In the genomic region with DNA sequence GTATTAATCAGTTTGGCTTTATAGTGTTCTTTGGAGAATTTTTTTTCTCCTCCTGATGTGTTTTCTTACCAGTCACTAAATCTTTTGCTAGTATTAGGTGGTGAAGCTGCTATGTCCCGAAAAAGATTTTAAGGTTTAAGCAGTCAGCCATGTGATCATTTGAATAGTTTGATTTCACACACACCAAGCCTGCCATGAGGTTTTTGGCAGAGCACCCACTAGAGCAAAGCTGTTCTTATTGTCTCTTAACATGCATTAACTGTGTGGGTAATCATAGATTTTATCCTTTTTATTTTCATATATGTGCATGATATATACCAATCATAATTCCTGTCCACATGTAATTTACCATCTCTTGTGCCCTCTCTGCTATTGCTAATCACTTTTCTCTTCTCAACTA, we compare ENCODE assay signal across 18 mouse cellular contexts.
"Had no signal": no experiment of that assay in that cellular context is flagged by ENCODE, and none has a peak within 500 bp of the region (broad histone marks: within the 10 kb centered on the region; RNA-seq: fewer than 3 reads in every experiment).

No protein-coding gene starts in this region.

- H3K36me3 ChIP-seq: midbrain, embryonic 10.5 days; midbrain, embryonic 12.5 days; neural tube, embryonic 13.5 days; neural tube, embryonic 15.5 days had no signal

- H3K4me3 ChIP-seq: midbrain, embryonic 10.5 days; midbrain, embryonic 12.5 days; myocyte; neural tube, embryonic 13.5 days; neural tube, embryonic 15.5 days had no signal

- DNase-seq: lung, embryonic 14.5 days; lung, postnatal 10 days; lung, postnatal 4 days; midbrain, embryonic 14.5 days; retina, postnatal 1 day; right cerebral cortex, adult 18-20 months; right cerebral cortex, postnatal 25 days; right cerebral cortex, postnatal 4 days; spleen, adult 18-20 months; thymus, adult 18-20 months; thymus, postnatal 14 days; thymus, postnatal 36 days had no signal

- H3K27ac ChIP-seq: midbrain, embryonic 10.5 days; midbrain, embryonic 12.5 days; neural tube, embryonic 13.5 days; neural tube, embryonic 15.5 days had no signal

- H3K9me3 ChIP-seq: midbrain, embryonic 10.5 days; midbrain, embryonic 12.5 days; neural tube, embryonic 13.5 days; neural tube, embryonic 15.5 days had no signal

- H3K9ac ChIP-seq: lung, embryonic 14.5 days; midbrain, embryonic 12.5 days; neural tube, embryonic 13.5 days; neural tube, embryonic 15.5 days had no signal

- H3K4me2 ChIP-seq: lung, embryonic 14.5 days; midbrain, embryonic 12.5 days; neural tube, embryonic 13.5 days; neural tube, embryonic 15.5 days had no signal

- H3K4me1 ChIP-seq: midbrain, embryonic 10.5 days; midbrain, embryonic 12.5 days; neural tube, embryonic 13.5 days; neural tube, embryonic 15.5 days had no signal

- ATAC-seq: midbrain, embryonic 16.5 days had no signal

- H3K27me3 ChIP-seq: midbrain, embryonic 12.5 days; neural tube, embryonic 13.5 days; neural tube, embryonic 15.5 days had no signal
